Mouse (Mus musculus): ENCODE measurements around the gene Rhag. TPM values are rescaled to one million over a fixed set of nuclear protein-coding genes. Genes with fewer than 3 reads are reported as not detected.

Rhag gene
- not detected in 2 replicates for polyA plus RNA-seq (2012; rRNA removed)

DNA sequence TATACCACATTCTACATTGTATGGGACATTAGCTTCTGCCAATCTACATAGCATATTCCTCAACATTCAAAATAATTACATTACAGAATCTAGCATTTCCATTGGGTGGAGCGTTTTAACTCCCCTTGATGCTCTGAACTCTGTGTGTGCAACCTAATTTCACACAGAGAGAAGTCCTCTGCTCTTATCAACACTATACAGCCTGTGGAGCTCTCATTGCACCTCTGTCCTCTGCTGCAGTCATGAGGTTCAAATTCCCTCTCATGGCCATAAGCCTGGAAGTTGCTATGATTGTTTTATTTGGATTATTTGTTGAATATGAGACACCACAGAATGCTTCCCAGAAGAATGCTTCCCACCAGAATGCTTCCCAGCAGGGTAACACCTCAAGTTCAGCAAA lies at the start of gene Rhag:
TSS of gene Rhag (plus strand) at position 193 of the 400 bp plus-strand sequence.

DNA sequence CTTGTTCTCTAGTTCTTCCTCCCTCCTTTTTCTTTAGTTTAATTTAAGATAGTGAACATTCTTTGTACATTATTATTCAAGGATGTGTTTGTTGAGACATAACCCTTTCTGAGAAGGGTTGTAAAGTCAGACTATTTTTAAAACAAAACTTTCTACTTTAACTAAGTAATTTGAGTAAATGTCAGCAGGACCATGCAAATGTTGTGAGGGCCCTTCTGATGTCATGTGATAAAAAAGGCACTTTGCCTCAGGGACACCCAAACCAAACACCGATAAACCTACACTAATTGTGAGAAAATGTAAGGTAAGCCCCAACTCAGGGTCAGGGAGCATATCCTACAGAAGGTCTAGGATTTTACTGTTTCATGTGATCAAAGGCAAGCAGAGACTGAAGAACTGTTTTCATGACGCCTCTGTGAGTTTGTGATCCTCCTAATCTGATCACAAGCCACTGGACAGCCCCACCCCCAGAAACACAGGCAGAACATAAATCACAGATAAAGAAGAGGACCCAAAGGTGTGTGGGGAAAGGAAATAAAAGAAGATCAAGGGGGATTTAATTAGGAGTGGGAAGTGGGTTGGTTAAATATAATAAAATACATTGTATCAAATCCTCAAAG lies 3.9 kb upstream of the Rhag start, which contains the start of gene Crisp2:
TSS of gene Crisp2 (minus strand) at position 51 of the 620 bp plus-strand sequence.

GRCm38 (mm10) chr17:40879924-40880691 lies 69.2 kb downstream of the Rhag start, which contains the start of gene 9130008F23Rik:
9130008F23Rik (minus strand) TSS chr17:40880559.

Other genes starting within 250 kb of the Rhag start
- not detected in 2 replicates for gene Esp6, start 249.6 kb upstream of the Rhag start, polyA plus RNA-seq (2012; rRNA removed)
- not detected in 2 replicates for gene Esp4, start 212.5 kb upstream of the Rhag start, polyA plus RNA-seq (2012; rRNA removed)
- not detected in 2 replicates for gene Esp3, start 179.1 kb upstream of the Rhag start, polyA plus RNA-seq (2012; rRNA removed)
- gene Esp1, start 84.0 kb upstream of the Rhag start, polyA plus RNA-seq (2012; rRNA removed): not detected in 2 replicates
- gene Crisp2, start 4.1 kb upstream of the Rhag start, polyA plus RNA-seq (2012; rRNA removed): not detected in 2 replicates
- gene 9130008F23Rik, start 69.4 kb downstream of the Rhag start, polyA plus RNA-seq (2012; rRNA removed): 5.0 and 5.8 TPM in 2 replicates
- not detected in 2 replicates for gene Glyatl3, start 103.2 kb downstream of the Rhag start, polyA plus RNA-seq (2012; rRNA removed)
- gene Mut, start 123.6 kb downstream of the Rhag start, polyA plus RNA-seq (2012; rRNA removed): 1.4 and 1.8 TPM in 2 replicates
- 0.08 TPM in 1 of 2 replicates, not detected in the other for gene Cenpq, start 123.9 kb downstream of the Rhag start, polyA plus RNA-seq (2012; rRNA removed)

Data from stomach, adult 2 months (tissue).